Mouse (Mus musculus) cortical plate, adult 2 months (tissue): ENCODE measurements around the gene Tmem138.

Experiments used
- CTCF ChIP-seq: fragments of 200-500 bp; IDR thresholded peaks from 2 replicates; pipeline ENCODE4 v1.5.1; 2011; ENCODE audit warnings: mild to moderate bottlenecking, control low read depth, low read length; ENCODE audit not compliant: insufficient read depth; ENCODE audit errors: extremely low read depth
- POLR2A ChIP-seq: fragments of 200-500 bp; IDR thresholded peaks from 2 replicates; pipeline ENCODE4 v1.6.1; 2011; ENCODE audit warnings: mild to moderate bottlenecking, low read length, control low read depth; ENCODE audit not compliant: insufficient read depth; ENCODE audit errors: extremely low read depth

DNA sequence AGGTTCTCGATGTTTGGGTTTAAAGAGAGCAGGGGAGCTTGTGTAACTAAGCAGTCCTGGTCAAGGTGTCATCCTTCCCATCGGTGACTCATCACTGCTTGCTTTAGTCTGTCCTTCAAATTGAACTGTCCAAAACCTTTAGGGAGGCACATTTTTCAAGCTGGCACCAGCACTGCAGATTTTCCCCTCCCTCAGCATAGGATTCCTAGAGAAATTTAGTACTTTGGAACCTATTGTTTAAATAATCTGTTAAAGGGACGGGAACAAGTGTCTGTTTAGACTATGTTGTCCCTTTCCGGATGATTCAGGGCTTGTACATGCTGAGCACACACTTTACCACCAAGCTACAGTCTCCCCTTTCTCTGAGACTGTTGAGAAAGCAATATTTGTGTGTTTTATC, 11.9 kb downstream of the Tmem138 start:
- TF ChIP-seq CTCF = no peak
- TF ChIP-seq POLR2A = no peak
